In genomic region chr13:57521152-57521551, GRCm38 (mm10) we compare ENCODE assay signal across 8 mouse cellular contexts.
DNase-seq lines count a peak whose midpoint lies in the region; ATAC-seq and TF ChIP-seq lines count a peak whose summit lies in the region.

No protein-coding gene starts in this region.

- peak; percentile 42 for DNase-seq in kidney, postnatal 10 days
- peak; percentile 14 for DNase-seq in adrenal gland, postnatal 25 days
- peak; percentile 49 to 66 for DNase-seq in cerebellum, postnatal 25 days
- peak; percentile 57 for DNase-seq in limb, embryonic 14.5 days (ENCODE audit: low spot score)
- no peak for DNase-seq in urinary bladder, adult 2 months (ENCODE audit: low spot score)
- no peak for DNase-seq in frontal cortex, postnatal 10 days (ENCODE audit: low spot score in 2 of 2)
- DNase-seq in frontal cortex, postnatal 14 days (ENCODE audit: low spot score in 2 of 2), result no peak

- no peak for TF ChIP-seq POLR2A in limb, embryonic 14.5 days (IDR thresholded peaks at IDR 0.05; ENCODE audit: borderline replicate concordance, extremely low read depth, insufficient read depth, insufficient read length)

- no peak overlapping the region for H3K9ac ChIP-seq in kidney, embryonic 14.5 days (ENCODE audit: low read depth, low read length)
- H3K9ac ChIP-seq in limb, embryonic 14.5 days (ENCODE audit: low read depth, low read length, severe bottlenecking), result no peak overlapping the region

- no peak overlapping the region for H3K4me3 ChIP-seq in kidney, embryonic 14.5 days (ENCODE audit: low read length)
- H3K4me3 ChIP-seq in limb, embryonic 14.5 days (replicated peaks; ENCODE audit: low read length), result no peak overlapping the region

- no peaks in the 10 kb centered on the region for H3K36me3 ChIP-seq in kidney, embryonic 14.5 days (ENCODE audit: control insufficient read depth, insufficient read depth, low read length)
- no peaks in the 10 kb centered on the region for H3K36me3 ChIP-seq in limb, embryonic 14.5 days (ENCODE audit: control insufficient read depth, insufficient read depth, low read length)

- H3K27me3 ChIP-seq in kidney, embryonic 14.5 days (ENCODE audit: control insufficient read depth, insufficient read depth, low read length), result no peaks in the 10 kb centered on the region
- H3K27me3 ChIP-seq in limb, embryonic 14.5 days (ENCODE audit: control insufficient read depth, insufficient read depth, low read length), result no peaks in the 10 kb centered on the region

- no peak for ATAC-seq in kidney, embryonic 14.5 days (ENCODE audit: low FRiP score, low TSS enrichment)
- no peak for ATAC-seq in limb, embryonic 14.5 days (ENCODE audit: low FRiP score, low read depth)

- WGBS in kidney, embryonic 14.5 days, result 14% methylated on average over 3 of the region's 3 CpGs
- 6% methylated on average over 3 of the region's 3 CpGs for WGBS in limb, embryonic 14.5 days

- no peaks in the 10 kb centered on the region for H3K9me3 ChIP-seq in kidney, embryonic 14.5 days (ENCODE audit: control insufficient read depth, low read length)
- no peaks in the 10 kb centered on the region for H3K9me3 ChIP-seq in limb, embryonic 14.5 days (ENCODE audit: control insufficient read depth, low read length)

- H3K4me1 ChIP-seq in kidney, embryonic 14.5 days (ENCODE audit: control insufficient read depth, insufficient read depth, low read length), result no peaks in the 10 kb centered on the region
- 0 out of 2 replicates have a peak, but pooled peaks cover 2% of the 10 kb centered on the region for H3K4me1 ChIP-seq in limb, embryonic 14.5 days (ENCODE audit: control insufficient read depth, insufficient read depth, low read length)

- no peak overlapping the region for H3K27ac ChIP-seq in kidney, embryonic 14.5 days (ENCODE audit: low read depth, low read length)
- H3K27ac ChIP-seq in limb, embryonic 14.5 days (replicated peaks; ENCODE audit: low read depth, low read length), result no peak overlapping the region

- no peak overlapping the region for H3K4me2 ChIP-seq in kidney, embryonic 14.5 days (replicated peaks; ENCODE audit: low read depth, low read length)
- H3K4me2 ChIP-seq in limb, embryonic 14.5 days (replicated peaks; ENCODE audit: low read depth, low read length, severe bottlenecking), result no peak overlapping the region

Comparison
In these comparisons a context has a peak if more than half of its experiments do, and no peak if none do; other contexts are left out.
1. DNase-seq: peak in kidney, postnatal 10 days (single experiment), adrenal gland, postnatal 25 days (single experiment), cerebellum, postnatal 25 days (2 of 2) and limb, embryonic 14.5 days (single experiment); none in urinary bladder, adult 2 months (single experiment), frontal cortex, postnatal 10 days (0 of 2) and frontal cortex, postnatal 14 days (0 of 2).